Mouse (Mus musculus): ENCODE measurements at regions not wholly inside any gene's neighbourhood (a gene's known extent, or its start where the extent isn't known, plus 50 kb on each side); places are given as distances from the start of the nearest gene placed in this dataset.

DNA sequence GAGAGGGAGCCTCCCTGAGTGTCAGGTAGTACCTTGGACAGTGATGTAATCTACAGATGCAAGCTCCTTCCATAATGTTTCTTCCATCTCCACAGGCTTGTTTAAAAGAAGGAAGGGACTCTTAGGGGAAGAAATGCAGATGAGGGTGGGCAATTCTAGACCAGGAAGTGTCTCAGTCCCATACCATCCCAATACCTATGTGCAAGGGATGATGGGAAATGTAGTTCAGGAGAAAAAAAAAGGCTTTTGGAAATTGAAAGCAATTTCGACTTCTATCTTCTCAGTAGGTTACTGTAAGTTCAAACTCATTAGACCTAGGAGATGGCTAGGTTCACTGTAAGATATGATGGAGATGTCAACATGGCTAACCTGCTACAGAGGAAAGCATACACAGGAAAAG, 68.3 kb downstream of the Cd83 start:
- DNase-seq: no peak

DNA sequence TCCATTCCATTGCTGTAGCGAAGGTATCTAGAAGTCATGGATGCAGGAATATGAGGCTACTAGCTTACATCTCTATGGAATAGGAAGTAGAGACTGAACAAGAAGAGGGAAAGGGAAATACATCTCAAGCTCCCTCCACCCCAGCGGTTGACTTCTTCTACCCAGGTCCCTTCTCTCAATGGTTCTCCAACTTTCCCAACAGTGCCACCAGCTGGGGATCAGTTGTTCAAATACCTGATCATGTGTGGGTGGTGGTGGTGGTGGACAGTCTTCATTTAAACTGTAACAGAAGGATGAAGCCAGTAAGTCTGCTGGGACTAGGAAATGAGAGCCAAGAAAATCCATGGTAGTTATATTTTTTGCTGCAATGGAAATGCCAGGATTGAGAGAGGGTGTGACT, 70.4 kb downstream of the Cd83 start:
- DNase-seq: no peak

DNA sequence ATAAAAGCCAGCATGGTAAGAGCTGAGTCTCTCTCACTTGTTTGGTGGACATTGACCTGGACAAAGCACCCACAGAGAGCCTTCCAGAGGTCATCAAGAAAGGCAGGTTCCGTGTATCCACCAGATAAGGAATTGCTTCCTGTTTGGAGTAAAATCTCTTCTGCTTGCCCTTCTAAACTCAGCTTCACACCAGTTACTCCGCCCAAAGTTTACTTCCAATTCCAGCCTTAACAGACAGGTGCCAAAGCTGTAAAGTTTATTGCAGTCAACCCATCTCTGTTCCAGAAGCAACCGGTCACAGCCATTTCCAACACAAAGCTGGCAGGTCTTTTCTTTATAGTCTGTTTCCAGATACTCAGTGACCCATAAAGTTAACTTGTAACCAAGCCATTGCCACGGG, 76.4 kb downstream of the Cd83 start:
- DNase-seq: peak; percentile 43 to 74

DNA sequence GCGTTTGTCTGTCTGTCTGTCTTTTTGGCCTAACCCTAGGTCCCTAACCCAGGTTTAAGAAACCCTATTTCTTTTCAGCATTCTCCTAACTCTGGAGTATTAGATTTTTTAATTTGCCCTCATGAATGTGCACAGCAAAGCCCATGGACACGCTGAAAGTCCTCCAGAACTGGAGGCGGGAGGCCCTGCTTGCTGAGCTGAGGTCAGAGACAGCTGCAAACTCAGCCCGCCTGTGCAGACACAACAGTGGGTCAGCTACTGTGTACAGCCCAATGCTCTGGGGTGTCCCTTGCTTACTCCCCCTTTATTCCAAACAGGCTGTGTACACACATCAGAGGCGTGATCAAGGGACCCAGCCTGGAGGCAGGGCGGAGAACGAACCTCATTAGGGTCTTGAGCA, 76.8 kb downstream of the Cd83 start:
- peak; percentile 20 to 23 for DNase-seq

DNA sequence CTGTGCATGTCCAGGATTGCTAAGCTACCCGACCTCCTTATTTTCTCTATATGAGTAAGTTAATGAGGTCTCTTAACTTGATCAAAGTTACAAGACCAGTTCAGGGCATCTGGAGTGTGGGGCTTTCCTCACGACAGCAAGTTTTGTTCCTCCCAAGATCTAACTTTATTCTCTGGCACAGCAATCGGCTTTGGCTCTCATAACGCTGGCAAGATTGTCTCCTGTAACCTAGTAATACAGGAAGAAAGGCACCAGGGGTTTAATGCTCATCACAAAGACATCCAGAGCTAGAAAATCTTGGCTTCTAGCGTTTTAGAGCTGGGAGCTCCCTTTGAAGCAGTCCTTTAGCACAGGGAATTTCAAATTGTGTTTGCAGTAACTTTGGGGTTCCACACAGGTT, 77.5 kb downstream of the Cd83 start:
- DNase-seq: no peak

DNA sequence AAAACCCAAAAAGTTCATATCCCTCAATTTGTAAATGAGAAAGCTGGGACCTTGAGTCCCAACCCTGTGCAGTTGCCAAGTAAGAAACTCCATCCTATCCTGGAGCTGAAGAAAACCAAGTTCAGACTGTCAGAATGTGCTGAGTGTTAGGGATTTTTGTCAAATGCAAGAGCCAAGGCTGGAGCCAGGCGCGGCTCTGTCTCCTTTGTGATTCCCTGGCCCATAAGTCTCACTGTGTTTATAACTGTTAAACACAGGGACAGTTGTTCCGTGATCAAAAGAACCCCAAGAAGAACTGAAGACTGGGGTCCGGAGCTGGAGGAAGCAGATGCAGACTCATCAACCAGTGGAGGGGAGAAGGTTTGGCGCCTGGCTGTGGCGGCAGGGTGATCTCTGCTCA, 78.0 kb downstream of the Cd83 start:
- DNase-seq: peak in 1 of 2 experiments; percentile 35

DNA sequence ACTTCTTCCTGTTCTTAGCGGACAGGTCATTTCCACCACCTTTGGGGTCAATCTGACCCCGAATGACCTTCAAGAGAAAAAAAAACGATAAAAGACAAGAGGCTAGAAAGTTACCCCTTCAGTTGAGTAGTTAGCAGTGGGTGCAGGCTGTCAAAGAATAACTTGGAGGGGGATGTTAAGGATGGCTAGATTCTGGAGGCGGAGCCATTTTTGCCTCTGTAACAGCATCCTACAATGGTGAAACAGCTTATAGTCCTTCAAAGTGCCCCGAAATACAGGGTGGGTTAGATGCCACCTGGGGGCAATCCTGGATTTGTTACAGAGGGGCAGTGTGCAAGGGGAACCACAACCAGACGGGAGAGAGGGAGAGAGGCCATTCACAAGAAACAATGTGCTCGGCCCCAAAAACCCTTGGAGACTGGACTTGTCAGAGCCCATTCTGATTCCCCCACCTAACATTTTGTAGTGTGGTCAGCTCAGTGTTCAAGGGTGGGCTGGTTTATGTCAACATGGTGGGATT, 79.1 kb downstream of the Cd83 start:
- peak; percentile 17 to 30 for DNase-seq

DNA sequence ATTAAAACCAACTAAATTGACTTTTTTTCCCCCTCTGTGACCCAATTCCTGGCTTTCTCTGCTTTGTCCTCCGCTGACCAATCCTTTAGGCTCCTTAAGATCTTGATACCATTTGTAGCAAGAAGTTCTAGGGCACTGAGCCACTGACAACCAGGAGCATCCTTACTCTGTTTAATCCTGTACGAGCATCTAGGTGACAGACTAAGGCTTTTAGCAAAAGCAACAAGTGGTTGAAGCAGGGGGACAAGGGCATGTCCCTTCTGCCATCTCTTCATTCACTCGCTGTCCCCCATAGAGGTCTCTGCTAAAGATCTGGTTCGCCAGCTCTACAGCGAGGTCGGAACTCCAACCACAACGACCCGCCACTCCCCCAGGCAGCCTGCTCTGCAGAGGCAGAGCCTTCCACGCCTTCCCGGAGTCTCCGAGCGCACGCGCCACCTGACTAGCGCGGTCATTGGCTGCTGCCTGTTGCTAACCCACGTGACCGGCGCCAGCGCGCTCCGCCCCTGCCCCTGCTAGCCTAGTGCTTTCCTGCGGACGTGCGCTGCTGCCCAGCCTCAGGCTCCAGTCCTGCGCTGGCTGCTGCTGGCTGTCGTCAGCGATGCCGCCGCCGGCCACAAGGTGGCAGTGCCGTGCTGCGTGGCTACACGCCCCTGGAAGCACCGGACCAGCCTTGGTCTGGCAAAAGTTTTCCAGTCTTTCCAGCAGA, 79.7 kb downstream of the Cd83 start:
- peak; percentile 100 for DNase-seq

DNA sequence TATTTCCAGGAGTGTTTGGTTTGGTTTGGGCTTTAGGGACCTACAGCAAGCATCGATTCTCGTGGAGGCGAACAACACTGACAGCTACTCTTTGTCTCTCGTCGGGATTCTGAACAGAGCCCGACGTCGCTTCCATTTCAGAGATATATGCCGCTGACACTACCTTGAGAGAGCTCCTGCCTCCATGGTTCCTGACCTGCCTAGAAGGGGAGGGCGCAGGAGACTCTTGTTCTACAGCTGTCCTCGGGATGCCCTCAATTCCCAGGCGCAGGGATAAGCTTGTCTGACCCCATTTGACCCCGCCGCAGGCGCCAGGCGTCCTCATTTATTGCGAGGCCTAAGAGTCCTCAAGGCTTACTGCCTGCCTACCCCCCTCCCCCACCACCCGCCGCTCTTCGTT, 80.5 kb downstream of the Cd83 start:
- peak; percentile 42 to 49 for DNase-seq

DNA sequence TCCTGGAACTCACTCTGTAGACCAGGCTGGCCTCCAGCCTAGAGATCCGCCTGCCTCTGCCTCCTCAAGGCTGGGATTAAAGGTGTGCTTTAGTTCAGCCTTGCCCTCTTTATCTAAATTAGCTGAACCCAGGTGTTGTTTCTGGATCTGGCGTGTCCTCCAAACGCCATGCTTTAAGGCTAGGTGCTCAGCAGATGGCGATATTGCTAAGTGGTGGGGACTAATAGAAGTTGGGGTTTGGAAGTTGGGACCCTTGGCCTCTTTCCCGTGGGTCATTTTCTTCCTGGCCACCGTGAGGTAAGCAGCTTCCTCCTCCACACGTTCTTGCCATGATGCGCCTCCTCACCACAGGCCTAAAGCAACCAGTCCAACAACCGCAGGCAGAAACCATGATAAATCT, 91.3 kb downstream of the Cd83 start:
- no peak for DNase-seq

DNA sequence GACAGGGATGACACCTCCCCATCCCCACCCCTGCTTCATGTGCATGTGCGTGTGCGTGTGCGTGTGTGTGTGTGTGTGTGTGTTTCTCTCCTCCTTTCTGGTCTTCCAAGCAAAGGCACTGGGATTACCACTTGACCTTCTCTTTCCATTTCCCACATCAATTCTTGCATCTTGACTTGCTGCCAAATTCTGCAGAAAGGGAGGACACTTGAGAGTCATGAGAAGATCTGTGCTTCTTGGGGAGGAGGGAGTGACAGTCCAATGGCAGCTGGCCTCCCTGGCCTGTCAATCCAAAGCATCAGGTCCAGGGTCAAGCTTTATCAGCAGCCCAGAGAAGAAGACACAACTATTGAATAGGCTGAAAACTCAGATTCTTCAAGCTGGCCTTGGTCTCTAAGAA, 102.7 kb downstream of the Cd83 start:
- DNase-seq: no peak

DNA sequence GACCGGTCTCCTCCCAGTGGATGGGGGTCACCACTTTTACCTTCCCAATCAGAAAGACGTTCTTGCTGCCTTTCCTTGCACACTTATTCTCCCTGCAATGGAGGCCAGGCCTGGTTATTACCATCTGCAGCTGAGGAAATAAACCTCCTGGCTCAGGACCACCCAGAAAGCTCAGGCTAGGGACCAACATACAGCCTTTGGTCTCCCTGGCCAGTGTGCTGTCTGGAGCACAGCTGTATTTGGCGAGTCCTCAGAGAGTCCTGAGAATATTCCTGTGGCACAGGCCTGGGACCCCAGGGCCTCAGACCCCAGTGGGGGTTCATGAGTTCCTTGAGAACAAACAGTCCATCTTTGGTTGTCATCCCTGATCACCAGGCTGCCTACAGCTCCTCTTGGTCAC, 107.4 kb downstream of the Cd83 start:
- no peak for DNase-seq

DNA sequence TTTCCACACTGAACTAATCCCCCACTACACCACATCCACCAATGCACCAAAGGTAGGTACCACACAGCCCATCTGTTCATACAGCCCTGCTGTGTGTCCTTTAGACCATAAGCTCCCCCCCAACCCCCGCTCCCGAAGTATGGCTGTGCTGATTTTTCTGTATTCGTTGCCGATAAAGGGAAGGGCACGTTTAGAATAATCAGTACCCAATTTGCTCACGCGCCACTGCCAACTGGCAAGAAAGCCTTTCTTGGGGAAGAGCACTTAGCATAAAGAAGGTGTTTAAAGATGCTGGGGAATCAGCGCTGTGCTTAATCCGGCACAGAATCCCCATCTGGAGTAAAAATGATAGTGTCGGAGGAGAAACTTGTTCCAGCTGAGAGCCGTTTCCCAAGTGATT, 111.4 kb downstream of the Cd83 start:
- DNase-seq: no peak

DNA sequence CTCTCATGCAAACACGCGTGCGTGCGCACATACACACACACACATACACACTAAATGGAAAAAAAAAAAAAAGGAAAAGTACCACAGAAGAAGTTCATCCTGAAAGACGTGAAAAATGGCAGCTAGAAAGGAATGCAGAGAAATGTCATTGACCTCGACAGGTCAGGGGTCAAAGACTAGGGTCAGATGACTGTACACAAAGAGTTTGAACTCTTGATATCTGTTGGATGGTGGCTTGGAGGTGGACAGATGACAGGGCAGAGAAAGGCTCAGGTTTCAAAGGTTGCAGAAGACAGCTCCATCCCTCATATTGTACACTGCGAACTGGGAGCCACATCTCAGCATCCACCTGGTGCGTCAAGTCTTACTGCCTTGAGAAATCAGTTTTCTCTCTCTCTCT, 112.5 kb downstream of the Cd83 start:
- no peak for DNase-seq

DNA sequence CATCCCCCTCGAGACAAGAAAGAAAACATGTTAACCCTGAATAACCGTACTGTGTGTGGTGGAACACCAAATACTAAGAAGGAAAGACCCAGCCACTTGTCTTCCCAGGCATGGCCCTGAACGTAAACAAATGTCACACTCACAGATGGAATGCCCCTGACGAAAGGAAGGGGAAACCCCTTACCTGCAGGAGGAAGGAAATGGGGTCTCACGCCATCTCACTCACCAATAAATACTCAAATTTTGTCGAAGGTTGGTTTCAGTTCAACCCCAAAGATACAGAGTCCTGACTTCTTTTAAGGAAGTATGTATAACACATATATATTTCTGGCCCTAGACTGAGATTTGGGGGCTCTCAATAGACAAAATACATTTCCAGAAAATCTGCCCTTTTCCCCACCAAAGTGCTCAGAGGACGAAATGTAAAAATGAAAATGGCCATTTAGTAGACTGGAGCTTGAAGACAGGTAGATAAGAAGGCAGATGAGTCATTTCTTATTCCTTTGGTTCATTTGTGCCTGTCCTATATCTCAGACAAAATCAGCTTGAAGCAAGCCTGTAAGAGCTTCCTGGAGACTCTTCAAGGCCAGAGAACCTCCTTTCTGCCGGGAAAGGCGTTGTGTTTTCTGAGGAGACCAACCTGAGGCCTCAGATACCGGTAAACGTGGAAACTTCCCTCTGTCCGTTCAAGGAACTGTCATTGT, 114.1 kb downstream of the Cd83 start:
- no peak for DNase-seq

DNA sequence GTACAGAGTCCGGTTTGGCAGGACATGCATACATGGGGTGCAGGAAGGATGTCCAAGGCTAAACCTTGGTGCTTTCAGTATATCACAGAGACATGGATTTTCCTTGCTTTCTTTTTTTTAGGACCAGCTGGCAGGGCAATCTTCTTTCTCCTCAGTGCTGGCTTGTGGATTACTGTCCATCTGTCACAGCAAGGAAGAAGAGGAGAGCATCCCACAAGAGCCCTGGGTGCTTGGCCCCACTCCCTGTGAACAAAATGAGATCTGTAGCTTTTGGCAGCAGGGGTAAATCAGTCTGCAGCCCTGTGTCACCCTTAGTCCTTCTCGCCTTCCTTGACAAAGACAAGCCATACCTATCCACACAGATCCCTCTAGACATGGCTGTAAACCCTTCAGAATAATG, 115.5 kb downstream of the Cd83 start:
- no peak for DNase-seq

DNA sequence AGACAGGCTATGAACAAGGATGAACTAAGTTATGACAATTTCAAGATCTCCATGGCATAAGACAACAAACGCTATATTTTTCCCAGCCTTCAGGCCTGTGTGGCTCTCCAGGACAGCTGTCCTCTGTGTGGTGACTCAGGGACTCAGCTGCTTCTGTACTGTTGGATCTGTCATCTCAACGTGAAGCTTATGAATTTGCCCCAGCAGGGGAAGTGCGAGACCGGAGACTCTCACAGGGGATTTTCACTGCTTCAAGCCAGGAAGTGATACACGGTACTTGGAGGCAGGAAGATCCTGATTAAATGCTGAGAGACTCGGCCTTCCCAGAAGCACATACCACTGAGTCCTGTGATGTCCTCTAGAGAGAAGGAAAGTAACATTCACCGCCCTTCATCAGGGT, 116.2 kb downstream of the Cd83 start:
- DNase-seq: peak; percentile 4 to 17

DNA sequence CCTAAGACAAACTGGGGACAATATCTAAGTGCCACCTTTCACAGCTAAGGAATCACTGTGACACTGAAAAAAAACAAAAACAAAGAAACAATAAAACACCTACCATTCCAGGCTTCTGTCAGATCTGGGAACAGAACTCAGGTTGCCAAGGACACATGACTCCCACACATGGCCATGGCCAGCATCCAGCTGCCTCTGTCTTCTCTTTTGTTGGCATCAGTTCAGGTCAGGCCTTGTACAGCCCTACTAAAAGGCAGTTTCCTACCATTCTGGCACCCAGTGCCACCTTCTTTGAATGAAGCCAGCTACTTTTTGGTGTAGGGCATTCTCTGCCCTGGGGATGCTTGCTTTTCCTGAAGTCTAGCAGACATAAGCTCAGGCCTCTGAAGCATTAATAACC, 118.8 kb downstream of the Cd83 start:
- peak; percentile 19 to 31 for DNase-seq

DNA sequence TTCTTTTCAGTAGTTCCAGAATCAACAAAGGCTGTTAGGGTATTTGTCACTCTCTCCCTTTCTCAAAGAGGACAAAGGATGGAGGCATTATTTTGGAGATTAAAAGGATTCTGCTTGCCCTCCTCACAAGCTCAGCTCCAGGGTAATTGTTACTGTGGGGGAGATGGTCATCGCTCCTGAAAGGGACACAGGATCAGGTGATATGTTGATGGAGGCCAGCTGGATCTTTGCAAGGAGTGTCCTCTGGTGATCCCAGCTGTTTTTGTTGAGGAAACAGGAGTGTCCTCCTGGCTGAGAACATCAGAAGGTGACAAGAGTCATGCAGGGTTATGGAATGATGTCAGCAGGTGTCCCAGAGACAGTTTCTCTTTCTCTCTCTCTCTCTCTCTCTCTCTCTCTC, 119.7 kb downstream of the Cd83 start:
- DNase-seq: no peak

DNA sequence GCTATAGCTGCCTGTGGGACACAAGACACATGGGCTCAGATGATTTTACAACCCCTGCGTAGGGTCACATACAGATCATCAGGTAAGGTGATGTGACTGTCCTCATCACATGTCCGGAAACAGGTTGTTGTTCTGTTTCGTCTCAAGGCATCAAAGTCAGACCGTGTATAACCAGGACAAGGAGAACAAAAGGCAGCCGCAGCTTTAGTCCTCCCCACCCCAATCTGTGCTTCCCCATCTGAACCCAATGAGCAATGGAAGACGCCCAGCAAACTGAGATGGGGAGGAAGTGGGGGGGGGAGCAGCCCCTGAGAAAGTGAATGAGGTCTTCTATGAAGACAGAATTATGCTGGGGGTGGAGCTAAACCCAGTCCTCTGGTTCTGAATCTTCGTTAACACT, 121.7 kb downstream of the Cd83 start:
- no peak for DNase-seq

DNA sequence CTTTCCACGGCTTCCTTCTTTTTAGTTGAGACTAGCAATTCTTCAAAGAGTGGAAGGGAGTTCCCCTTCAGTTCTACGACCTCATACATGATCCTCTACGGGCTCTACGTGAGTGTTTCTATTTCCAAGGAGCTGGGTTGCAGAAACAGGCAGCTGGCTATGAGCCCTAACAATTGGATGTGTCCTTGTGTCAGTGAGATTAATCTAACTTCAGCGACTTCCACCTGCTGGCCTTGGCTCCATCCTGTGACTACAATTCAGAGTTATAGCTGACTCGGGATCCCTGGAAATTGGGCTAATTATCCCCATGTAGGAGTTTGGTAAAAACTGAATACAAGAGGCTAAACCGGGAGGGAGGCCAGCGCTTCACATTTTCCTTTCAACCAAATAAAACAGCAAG, 122.8 kb downstream of the Cd83 start:
- DNase-seq: no peak

DNA sequence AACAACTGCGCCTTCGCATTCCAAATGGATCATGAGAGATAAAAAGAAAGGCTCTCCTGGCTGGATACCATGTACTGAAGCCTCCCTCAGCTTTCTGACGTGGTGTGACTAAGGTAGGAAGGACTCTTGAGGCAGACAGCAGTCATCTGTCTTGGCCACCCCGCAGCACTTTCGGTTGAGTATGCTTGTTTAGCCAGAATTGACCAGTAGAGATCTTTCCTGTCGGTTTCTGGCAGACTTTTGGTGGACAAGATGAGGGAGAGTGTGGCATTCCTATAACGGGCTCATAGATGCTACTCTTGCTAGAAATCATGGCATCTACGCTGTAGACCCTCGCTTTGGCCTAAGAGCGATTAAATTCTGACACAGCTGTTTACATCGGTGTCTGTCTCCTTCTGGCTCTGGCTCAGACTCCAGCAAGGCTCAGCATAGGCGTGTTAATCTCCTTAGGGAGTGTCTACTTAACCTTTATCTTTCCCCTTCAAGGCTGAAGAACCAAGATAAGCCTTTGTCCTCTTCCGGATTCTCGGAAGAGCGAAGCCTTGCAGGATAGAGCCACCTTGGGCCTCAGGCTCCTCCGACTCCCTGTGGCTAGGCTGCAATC, 123.6 kb downstream of the Cd83 start:
- DNase-seq: no peak

DNA sequence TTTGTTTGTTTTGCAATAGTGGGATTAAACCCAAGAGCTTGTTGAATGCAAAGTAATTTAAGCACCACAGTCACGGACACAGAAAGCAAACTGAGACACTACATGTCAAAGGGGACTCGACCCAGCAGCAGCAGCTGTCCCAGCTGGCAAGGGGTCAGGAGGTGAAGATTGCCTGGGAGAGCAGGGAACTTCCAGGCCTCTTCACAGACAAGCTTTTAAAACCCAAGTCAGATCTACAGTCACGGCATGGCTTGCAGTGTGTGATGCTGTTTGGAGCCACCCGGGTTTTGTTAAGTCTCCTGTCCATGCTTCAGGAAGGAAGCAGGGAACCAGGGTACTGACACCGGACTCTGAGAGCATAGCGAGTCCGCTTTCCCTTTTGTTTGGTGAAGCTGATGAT, 125.4 kb downstream of the Cd83 start:
- DNase-seq: no peak

DNA sequence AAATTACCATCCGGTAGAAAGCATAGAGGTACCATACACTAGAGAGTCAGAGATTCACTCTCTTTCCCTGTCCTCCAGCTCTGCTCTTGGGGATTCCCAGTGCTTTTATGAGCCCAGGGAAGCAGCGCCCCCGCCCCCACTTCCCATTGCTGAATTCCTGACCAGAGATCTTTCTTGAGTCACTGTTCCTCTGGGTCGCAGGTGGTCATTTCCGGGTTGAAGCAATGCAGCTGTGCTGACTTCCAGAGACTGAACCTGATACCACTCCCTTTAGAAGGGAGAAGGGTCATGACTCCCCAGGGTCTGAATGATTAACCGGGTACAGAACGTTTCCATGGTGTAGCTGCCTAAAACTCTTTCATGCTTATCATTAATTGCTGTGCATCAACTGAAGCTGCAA, 128.9 kb downstream of the Cd83 start:
- peak in 1 of 2 experiments; percentile 24 for DNase-seq

All from kidney, adult 8-10 months (tissue).